Mouse (Mus musculus): ENCODE results near the gene Cyp27b1. TPM values are rescaled to one million over a fixed set of nuclear protein-coding genes. Genes with fewer than 3 reads are reported as not detected.

The Cyp27b1 gene
- total RNA-seq, 1 experiment from 2014 or later: not detected

- ATAC-seq (ENCODE audit: extremely low read depth, insufficient number of reproducible peaks, low FRiP score, poor library complexity, severe bottlenecking): no peak
These were observed 34.1 kb downstream of the Cyp27b1 start for GRCm38 (mm10) chr10:127081996-127082620.

DNA sequence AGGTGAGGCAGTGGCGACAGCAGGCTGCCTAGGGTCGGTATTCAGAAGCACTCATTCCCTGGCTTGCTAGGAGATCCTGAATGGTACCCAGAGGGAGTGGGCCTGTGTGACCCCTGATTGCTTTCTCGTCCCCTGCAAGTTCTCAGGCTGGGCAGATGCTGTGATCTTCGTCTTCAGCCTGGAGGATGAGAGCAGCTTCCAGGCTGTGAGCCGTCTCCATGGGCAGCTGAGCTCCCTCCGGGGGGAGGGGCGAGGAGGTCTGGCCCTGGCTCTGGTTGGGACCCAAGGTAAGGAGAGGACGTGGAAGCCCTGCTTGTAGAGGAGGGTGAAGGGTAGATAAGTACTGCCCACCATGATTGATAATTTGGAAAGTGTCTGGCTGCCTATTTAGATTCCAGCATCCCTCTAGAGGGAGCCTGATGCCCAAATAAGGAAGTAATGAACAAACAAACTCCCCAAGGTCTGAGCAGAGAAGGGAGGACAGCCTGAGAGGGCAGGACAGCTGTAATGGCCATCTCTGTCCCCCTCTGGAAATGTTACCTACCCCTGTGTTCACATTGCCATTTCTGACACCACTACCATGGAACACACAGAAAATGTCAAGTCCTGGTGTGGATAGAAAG is 35.4 kb downstream of the Cyp27b1 start:
- ATAC-seq (ENCODE audit: extremely low read depth, insufficient number of reproducible peaks, low FRiP score, poor library complexity, severe bottlenecking): no peak

DNA sequence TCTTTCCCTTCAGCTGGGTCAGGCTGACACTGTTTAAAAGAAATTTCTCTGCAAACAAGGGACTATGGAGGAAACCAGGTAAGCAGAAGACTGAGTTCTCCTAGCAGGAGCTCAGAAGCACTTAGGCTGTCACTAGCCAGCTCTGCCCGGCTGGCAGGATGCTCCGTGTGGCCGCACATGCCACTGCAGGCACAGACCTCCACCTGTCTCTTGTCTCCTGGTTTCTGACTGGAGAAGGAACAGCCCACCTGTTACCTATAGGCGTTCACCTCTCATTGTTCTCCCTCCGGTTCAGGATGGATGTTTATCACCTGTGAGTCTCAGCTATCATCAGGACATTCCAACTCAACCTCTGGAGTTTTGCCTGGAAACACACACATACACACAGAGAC is 35.9 kb downstream of the Cyp27b1 start:
- no peak for ATAC-seq (ENCODE audit: extremely low read depth, insufficient number of reproducible peaks, low FRiP score, poor library complexity, severe bottlenecking)

- no peak for ATAC-seq (ENCODE audit: extremely low read depth, insufficient number of reproducible peaks, low FRiP score, poor library complexity, severe bottlenecking)
These were observed 37.0 kb downstream of the Cyp27b1 start for GRCm38 (mm10) chr10:127085052-127085451.

GRCm38 (mm10) chr10:127085633-127086032 is 37.6 kb downstream of the Cyp27b1 start:
- ATAC-seq (ENCODE audit: extremely low read depth, insufficient number of reproducible peaks, low FRiP score, poor library complexity, severe bottlenecking): no peak

GRCm38 (mm10) chr10:127090560-127091411 is 42.7 kb downstream of the Cyp27b1 start:
- ATAC-seq (ENCODE audit: extremely low read depth, insufficient number of reproducible peaks, low FRiP score, poor library complexity, severe bottlenecking): no peak

DNA sequence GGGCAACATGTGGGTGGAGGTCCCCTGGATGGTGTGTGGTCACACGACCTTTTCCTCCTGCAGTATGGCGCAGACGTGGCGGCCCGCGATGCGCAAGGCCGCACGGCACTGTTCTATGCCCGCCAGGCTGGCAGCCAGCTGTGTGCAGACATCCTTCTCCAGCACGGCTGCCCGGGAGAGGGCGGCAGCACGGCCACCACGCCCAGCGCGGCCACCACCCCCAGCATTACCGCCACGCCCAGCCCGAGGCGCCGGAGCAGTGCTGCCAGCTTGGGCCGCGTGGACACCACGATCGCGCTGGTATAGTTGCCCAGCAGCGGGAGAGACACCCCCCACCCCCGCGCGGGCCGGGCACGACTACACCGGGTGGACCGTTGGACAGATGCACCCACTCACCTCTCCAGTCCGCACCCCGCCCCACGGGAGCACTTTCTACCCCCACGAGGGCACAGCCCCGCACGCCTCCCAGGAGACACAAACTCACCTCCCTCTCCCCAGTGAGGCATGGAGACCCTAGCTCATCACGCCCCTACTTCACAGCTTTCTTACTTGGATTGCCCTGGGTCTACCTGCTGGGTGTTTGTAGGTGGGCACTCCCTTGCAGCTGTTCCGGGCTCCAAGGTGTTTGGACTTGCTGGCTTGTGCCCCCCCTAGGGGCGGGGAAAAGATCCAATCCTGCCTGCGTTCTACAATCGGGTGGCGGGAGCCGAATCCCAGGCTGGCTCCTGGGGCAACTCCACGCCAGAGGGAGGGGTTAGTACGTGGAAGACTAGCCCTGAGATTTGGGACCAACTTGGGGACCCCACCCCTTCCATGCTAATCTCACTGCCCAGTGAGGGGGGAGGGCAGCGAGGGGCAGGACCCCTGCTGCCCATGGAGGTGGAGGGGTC is 43.7 kb downstream of the Cyp27b1 start:
- ATAC-seq (ENCODE audit: extremely low read depth, insufficient number of reproducible peaks, low FRiP score, poor library complexity, severe bottlenecking): no peak

DNA sequence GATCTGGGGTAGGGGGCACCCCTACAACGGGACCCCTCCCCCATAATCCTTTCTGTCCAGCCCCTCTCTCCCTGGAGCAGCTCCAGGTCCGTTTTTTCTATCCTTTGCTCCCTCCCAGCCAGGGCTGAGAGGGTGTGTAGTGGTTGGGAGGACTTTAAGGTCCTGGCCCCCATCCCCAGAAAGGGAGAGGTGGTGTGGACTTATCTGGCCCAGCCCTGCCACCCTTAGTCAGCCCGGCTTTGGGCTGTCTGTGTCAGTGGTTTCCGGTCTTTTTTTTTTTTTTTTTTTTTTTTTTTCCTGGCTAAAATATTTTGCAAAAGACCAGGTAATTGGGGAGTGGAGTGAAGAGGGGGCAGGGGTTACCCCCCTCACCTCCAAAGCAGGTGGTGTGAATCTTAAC is 44.7 kb downstream of the Cyp27b1 start:
- ATAC-seq (ENCODE audit: extremely low read depth, insufficient number of reproducible peaks, low FRiP score, poor library complexity, severe bottlenecking): no peak

DNA sequence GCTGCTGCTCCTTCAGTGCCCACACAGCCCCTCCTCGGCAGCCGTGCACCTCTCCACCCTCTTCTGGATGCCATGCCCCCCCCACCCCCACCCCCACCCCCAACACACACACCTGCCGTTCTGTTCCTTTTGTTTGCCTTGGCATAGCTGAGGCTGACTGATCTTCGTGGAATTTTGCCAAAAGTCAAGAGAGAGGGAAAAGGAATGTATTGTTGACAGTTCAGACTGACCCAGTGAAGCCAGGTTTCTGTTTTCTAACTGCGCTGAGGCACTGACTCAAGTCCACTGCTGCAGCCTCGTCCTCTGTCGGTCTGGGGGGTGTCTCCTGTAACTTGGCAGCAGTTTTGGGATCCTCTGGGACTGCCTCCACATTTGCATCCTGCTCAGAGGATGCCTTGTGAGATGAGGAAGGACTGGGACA is 46.3 kb downstream of the Cyp27b1 start:
- ATAC-seq (ENCODE audit: extremely low read depth, insufficient number of reproducible peaks, low FRiP score, poor library complexity, severe bottlenecking): no peak

GRCm38 (mm10) chr10:127098514-127098913 is 50.5 kb downstream of the Cyp27b1 start:
- ATAC-seq (ENCODE audit: extremely low read depth, insufficient number of reproducible peaks, low FRiP score, poor library complexity, severe bottlenecking): no peak

DNA sequence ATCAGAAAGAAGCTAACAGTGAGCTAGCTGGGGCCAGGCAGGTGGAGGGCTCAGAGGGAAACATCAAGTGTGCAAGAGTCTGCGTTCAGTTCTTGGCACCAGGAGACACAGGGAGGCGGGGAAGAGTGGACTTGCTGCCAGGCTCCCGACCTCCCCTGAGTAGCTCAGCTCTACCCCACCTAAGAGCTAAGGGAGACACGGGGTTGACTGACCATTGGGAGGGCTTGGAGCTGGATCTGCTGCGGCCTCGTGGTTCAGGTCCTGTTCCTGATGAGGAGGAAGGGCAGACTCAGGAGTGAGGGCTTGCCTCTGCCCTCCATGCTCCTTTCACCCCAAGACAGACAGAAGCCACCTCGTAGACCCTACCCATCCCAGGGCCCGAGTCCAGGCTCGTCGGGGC is 51.1 kb downstream of the Cyp27b1 start:
- ATAC-seq (ENCODE audit: extremely low read depth, insufficient number of reproducible peaks, low FRiP score, poor library complexity, severe bottlenecking): no peak

GRCm38 (mm10) chr10:127099868-127100267 is 51.8 kb downstream of the Cyp27b1 start:
- no peak for ATAC-seq (ENCODE audit: extremely low read depth, insufficient number of reproducible peaks, low FRiP score, poor library complexity, severe bottlenecking)

GRCm38 (mm10) chr10:127100414-127100813 is 52.4 kb downstream of the Cyp27b1 start:
- no peak for ATAC-seq (ENCODE audit: extremely low read depth, insufficient number of reproducible peaks, low FRiP score, poor library complexity, severe bottlenecking)

- no peak for ATAC-seq (ENCODE audit: extremely low read depth, insufficient number of reproducible peaks, low FRiP score, poor library complexity, severe bottlenecking)
These were observed 53.1 kb downstream of the Cyp27b1 start for GRCm38 (mm10) chr10:127101151-127101550.

Other genes with a start within 250 kb of the Cyp27b1 start
- gene Atp23, start 146.9 kb upstream of the Cyp27b1 start, total RNA-seq (2017): 3.8 and 6.2 TPM in 2 replicates
- 63.7 and 64.6 TPM in 2 replicates for gene Ctdsp2, start 69.5 kb upstream of the Cyp27b1 start, total RNA-seq (2017)
- gene Avil, start 47.5 kb upstream of the Cyp27b1 start, total RNA-seq (2017): 2.0 and 2.1 TPM in 2 replicates
- gene Tsfm, start 17.4 kb upstream of the Cyp27b1 start, total RNA-seq (2017): 8.6 and 12.9 TPM in 2 replicates
- 4.3 and 8.3 TPM in 2 replicates for gene Mettl1, start 6.8 kb upstream of the Cyp27b1 start, total RNA-seq (2017)
- gene Eef1akmt3, start 6.7 kb upstream of the Cyp27b1 start, total RNA-seq (2017): 0.23 TPM in 1 of 2 replicates, not detected in the other
- 0.98 and 1.9 TPM in 2 replicates for gene March9, start 11.9 kb downstream of the Cyp27b1 start, total RNA-seq (2017)
- gene Cdk4, start 15.3 kb downstream of the Cyp27b1 start, total RNA-seq (2017): 25.9 and 31.7 TPM in 2 replicates
- gene Tspan31, start 22.0 kb downstream of the Cyp27b1 start, total RNA-seq (2017): 21.9 and 23.5 TPM in 2 replicates
- 54.4 and 60.8 TPM in 2 replicates for gene Agap2, start 27.0 kb downstream of the Cyp27b1 start, total RNA-seq (2017)
- gene Os9, start 72.9 kb downstream of the Cyp27b1 start, total RNA-seq (2017): 157 and 176 TPM in 2 replicates
- gene B4galnt1, start 117.0 kb downstream of the Cyp27b1 start, total RNA-seq (2017): 246 and 273 TPM in 2 replicates
- gene Slc26a10, start 132.4 kb downstream of the Cyp27b1 start, total RNA-seq (2017): 2.5 and 3.0 TPM in 2 replicates
- gene Arhgef25, start 141.8 kb downstream of the Cyp27b1 start, total RNA-seq (2017): not detected in 2 replicates
- 9.0 and 11.5 TPM in 2 replicates for gene Dtx3, start 147.5 kb downstream of the Cyp27b1 start, total RNA-seq (2017)
- 36.5 and 37.1 TPM in 2 replicates for gene Pip4k2c, start 163.3 kb downstream of the Cyp27b1 start, total RNA-seq (2017)
- not detected in 2 replicates for gene Kif5a, start 215.1 kb downstream of the Cyp27b1 start, total RNA-seq (2017)
- gene Dctn2, start 218.1 kb downstream of the Cyp27b1 start, total RNA-seq (2017): 89.5 and 94.5 TPM in 2 replicates
- gene Mbd6, start 240.8 kb downstream of the Cyp27b1 start, total RNA-seq (2017): 19.9 and 27.8 TPM in 2 replicates

All from neutrophil, adult 5-6 weeks (primary cell).